Mouse (Mus musculus) stomach, embryonic 14.5 days (tissue): ENCODE results near the gene Olfr201. TPM values are rescaled to one million over a fixed set of nuclear protein-coding genes. Genes with fewer than 3 reads are reported as not detected.
"Not testable (repeated sequence)": the region's sequence is repeated elsewhere in the genome, so short reads cannot be mapped to it uniquely, and the experiment has no call there.

Experiments
- ATAC-seq: fragments of 200-750 bp; cut with Nextera tagmentation; 2 replicates; pipeline ENCODE4 v1.8.0; 2017; ENCODE audit warnings: low read depth, moderate TSS enrichment; ENCODE audit not compliant: insufficient number of reproducible peaks, insufficient read depth, low FRiP score
- H3K27ac ChIP-seq: fragments of 300-500 bp; sonication (generic); 2 replicates; pipeline ENCODE4 v1.5.1; 2014; ENCODE audit warnings: mild to moderate bottlenecking, low read length, moderate library complexity, mixed read lengths
- H3K27me3 ChIP-seq: fragments of 300-500 bp; sonication (generic); 2 replicates; pipeline ENCODE4 v1.6.1; 2014; ENCODE audit warnings: low read length, control low read depth, mixed read lengths; ENCODE audit not compliant: control insufficient read depth, insufficient read depth
- H3K36me3 ChIP-seq: fragments of 300-500 bp; sonication (generic); 2 replicates; pipeline ENCODE4 v1.6.1; 2014; ENCODE audit warnings: mild to moderate bottlenecking, control low read depth, low read length, moderate library complexity, mixed read lengths; ENCODE audit not compliant: control insufficient read depth, insufficient read depth
- H3K4me1 ChIP-seq: fragments of 300-500 bp; sonication (generic); 2 replicates; pipeline ENCODE4 v1.6.1; 2014; ENCODE audit warnings: low read length, control low read depth, mixed read lengths; ENCODE audit not compliant: control insufficient read depth, insufficient read depth
- H3K4me2 ChIP-seq: fragments of 300-500 bp; sonication (generic); replicated peaks from 2 replicates; pipeline ENCODE4 v1.6.1; 2014; ENCODE audit warnings: low read depth, low read length, control low read depth
- H3K4me3 ChIP-seq: fragments of 300-500 bp; sonication (generic); 2 replicates; pipeline ENCODE4 v1.5.1; 2014; ENCODE audit warnings: low read depth, low read length, control low read depth
- H3K9ac ChIP-seq: fragments of 300-500 bp; sonication (generic); replicated peaks from 2 replicates; pipeline ENCODE4 v1.6.1; 2014; ENCODE audit warnings: low read depth, mild to moderate bottlenecking, control low read depth, low read length, moderate library complexity, mixed read lengths
- H3K9me3 ChIP-seq: fragments of 300-500 bp; sonication (generic); 2 replicates; pipeline ENCODE4 v1.6.1; 2016; ENCODE audit warnings: low read depth, low read length, control low read depth; ENCODE audit not compliant: control insufficient read depth
- WGBS: fragments of 180-500 bp; shearing (Covaris S2); extraction: QIAGEN DNeasy Blood & Tissue Kit; methylation state at CpG from one replicate; pipeline ENCODE4 v1.1.7; 2014; 5-methylcytosine and 5-hydroxymethylcytosine counted together
- polyA plus RNA-seq: library from polyadenylated mRNA; unstranded; fragments of >200 nt; fragmentation: Nextera tagmentation; extraction: Ambion mirVana; gene quantifications from 2 replicates; pipeline ENCODE4 v1.2.1, GENCODE M21; 2014

The Olfr201 gene
- not detected in 2 replicates for polyA plus RNA-seq

DNA sequence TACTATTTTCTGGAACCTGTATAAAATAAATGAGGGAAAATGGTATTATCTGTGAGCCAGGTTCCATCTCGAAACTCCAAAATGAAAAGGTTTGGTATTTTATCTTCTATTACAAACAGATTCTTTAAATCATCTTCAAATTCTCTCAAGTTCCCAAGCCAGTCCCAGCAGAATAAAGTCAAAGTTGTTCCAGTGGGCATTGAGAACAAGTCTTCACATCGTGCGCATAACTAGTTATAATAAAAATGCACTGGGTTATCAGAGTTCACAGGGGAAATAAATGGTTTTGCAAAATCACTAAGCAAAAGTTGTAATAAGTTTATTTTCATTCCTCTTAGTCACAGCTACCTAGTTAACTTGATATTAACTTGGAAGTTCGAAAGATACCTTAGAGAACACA, at the start of gene Olfr201:
Olfr201 (minus strand) TSS at position 101 of the 400 bp plus-strand sequence.
- H3K4me2 ChIP-seq, H3K27me3 ChIP-seq, H3K9ac ChIP-seq, H3K4me1 ChIP-seq, H3K36me3 ChIP-seq, ATAC-seq, H3K9me3 ChIP-seq, H3K27ac ChIP-seq, H3K4me3 ChIP-seq: not testable (repeated sequence)
- WGBS: 84% methylated on average over 4 of the region's 4 CpGs

DNA sequence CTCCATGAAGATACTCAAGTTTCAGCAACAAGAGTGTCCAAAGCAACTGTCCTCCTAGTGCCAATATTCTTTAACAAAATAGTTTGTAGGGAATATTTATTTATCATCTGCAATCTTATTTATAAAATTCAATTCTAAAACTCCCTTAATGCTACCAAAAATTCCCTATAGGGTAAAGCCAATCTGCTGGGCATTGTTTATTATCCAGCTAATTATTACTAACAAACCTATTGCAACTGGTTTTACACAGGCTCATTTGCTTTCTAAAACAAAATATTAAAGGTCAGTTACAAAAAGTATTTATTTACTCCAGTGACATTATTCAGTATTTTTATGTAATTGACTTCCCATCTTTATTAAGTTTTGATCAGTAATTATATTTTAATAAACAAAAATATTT, 45.7 kb upstream of the Olfr201 start, which contains the start of gene Olfr204:
Olfr204 (minus strand) TSS at position 101 of the 400 bp plus-strand sequence.
- H3K36me3 ChIP-seq: no peaks in the 10 kb centered on the region
- H3K27me3 ChIP-seq: no peaks in the 10 kb centered on the region
- H3K9me3 ChIP-seq: no peaks in the 10 kb centered on the region
- H3K9ac ChIP-seq: no peak within 1 kb of the TSS
- no peaks in the 10 kb centered on the region for H3K4me1 ChIP-seq
- no peak for ATAC-seq
- no peak within 1 kb of the TSS for H3K4me3 ChIP-seq
- no peak within 1 kb of the TSS for H3K4me2 ChIP-seq
- no peak within 1 kb of the TSS for H3K27ac ChIP-seq

DNA sequence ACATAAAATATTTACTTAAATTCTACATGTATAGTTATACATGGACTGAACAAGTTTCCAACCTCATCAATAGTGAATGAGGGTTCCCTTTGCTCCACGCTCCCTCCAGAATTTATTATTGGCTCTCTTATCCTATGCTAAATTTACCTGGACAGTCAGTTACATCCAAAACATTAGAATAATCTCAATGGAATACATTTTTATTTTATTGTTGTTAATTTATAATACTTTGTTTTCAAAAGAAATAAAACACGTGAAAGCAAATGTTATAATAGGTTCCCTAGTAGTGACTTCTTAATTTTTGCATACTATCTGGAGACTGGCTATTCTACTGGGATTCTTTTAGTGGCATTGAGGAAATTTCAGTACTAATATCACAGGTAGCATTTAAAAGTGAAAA, 26.1 kb upstream of the Olfr201 start, which contains the start of gene Olfr203:
Olfr203 (plus strand) TSS at position 301 of the 400 bp plus-strand sequence.
- no peaks in the 10 kb centered on the region for H3K9me3 ChIP-seq
- H3K4me3 ChIP-seq: no peak within 1 kb of the TSS
- no peaks in the 10 kb centered on the region for H3K36me3 ChIP-seq
- H3K27ac ChIP-seq: no peak within 1 kb of the TSS
- no peaks in the 10 kb centered on the region for H3K4me1 ChIP-seq
- 82% methylated on average over 2 of the region's 2 CpGs for WGBS
- H3K9ac ChIP-seq: no peak within 1 kb of the TSS
- ATAC-seq: no peak
- no peaks in the 10 kb centered on the region for H3K27me3 ChIP-seq
- H3K4me2 ChIP-seq: no peak within 1 kb of the TSS

DNA sequence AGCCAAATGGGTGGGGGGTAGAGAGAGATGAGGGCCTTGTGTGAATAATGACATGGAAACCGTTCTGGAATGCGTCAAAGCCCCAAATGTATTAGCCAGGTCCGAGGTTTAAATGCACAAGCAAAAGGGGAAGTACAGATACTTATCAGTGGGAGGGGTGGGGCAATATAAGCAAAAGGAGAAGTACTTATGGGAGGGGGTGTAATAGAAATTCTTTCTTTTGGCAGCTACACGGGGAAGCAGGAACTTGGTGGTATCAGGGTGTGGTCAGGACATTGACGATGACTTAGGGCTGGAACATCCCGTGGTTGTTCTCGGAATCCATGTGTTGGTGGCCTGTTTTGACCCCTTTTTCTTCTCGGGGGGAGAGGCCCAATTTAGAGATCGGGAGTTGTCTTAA, 15.1 kb upstream of the Olfr201 start:
- H3K27ac ChIP-seq, ATAC-seq, H3K36me3 ChIP-seq, H3K4me3 ChIP-seq, H3K27me3 ChIP-seq, H3K9ac ChIP-seq, H3K9me3 ChIP-seq, H3K4me1 ChIP-seq, H3K4me2 ChIP-seq: not testable (repeated sequence)
- 72% methylated on average over 9 of the region's 9 CpGs for WGBS

DNA sequence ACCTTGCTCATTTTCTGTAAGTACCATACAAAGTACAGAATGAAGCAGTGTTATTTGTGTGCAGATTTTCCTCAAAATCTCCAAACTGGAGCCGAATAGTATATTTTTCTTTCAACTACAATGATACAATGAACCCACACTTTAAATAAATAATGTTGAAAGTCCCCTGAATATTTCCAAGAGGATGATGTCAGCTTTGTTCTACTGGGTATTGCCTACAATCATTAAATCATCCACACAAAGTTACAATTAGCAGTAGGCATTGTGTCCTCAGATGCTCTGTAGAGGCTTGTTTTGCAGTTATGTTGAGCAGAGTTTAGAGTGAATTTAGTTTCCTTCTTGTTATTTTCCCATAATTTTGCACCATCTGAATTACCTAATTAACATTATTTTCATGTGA, 14.3 kb upstream of the Olfr201 start, which contains the start of gene Olfr202:
Olfr202 (minus strand) TSS at position 101 of the 400 bp plus-strand sequence.
- no peak within 1 kb of the TSS for H3K27ac ChIP-seq
- H3K9me3 ChIP-seq: no peaks in the 10 kb centered on the region
- no peaks in the 10 kb centered on the region for H3K27me3 ChIP-seq
- H3K4me1 ChIP-seq: no peaks in the 10 kb centered on the region
- WGBS: 94% methylated on average over 1 of the region's 1 CpGs
- H3K9ac ChIP-seq: no peak within 1 kb of the TSS
- no peak for ATAC-seq
- no peak within 1 kb of the TSS for H3K4me3 ChIP-seq
- no peaks in the 10 kb centered on the region for H3K36me3 ChIP-seq
- no peak within 1 kb of the TSS for H3K4me2 ChIP-seq

DNA sequence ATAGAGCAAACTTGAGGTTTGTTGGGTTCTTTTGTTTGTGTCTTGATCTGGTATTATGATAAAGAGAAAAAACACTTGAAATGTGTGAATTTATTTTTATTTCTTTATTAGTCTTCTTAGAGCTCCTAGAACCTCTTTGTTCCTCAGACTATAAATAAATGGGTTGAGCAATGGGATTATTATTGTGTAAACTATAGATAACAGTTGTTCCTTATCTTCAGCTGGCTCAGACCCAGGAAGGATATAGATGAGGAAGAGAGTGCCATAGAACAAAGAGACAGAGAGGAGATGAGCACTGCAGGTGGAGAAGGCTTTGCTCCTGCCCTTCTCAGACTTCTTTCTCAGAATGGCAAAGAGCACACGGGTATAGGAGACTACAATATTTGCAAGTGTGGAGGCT, 11.0 kb upstream of the Olfr201 start:
- ATAC-seq: no peak
- no peak overlapping the region for H3K27ac ChIP-seq
- no peaks in the 10 kb centered on the region for H3K4me1 ChIP-seq
- H3K4me2 ChIP-seq: no peak overlapping the region
- no peaks in the 10 kb centered on the region for H3K9me3 ChIP-seq
- 63% methylated on average over 1 of the region's 1 CpGs for WGBS
- H3K27me3 ChIP-seq: no peaks in the 10 kb centered on the region
- H3K36me3 ChIP-seq: no peaks in the 10 kb centered on the region
- H3K4me3 ChIP-seq: no peak overlapping the region
- no peak overlapping the region for H3K9ac ChIP-seq

DNA sequence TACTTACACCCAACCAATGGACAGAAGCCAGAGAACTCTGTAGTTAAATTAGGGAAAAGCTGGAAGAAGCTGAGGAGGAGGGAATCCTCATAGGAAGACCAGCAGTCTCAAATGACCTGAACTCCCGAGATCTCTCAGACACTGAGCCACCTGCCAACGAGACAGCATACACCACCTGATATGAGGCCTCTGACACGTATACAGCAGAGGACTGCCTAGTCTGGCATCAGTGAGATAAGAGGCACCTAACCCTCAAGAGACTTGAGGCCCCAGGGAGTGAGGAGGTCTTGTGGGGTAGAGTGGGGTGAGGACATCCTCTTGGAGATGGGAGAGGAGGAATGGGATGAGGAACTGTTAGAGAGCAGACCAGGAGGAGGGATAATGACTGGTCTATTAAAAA, 8.1 kb upstream of the Olfr201 start:
- Histone ChIP-seq H3K9ac (no peak overlapping the region), H3K4me3 (no peak overlapping the region), H3K4me2 (no peak overlapping the region), H3K9me3 (no peaks in the 10 kb centered on the region), H3K27ac (no peak overlapping the region), H3K4me1 (no peaks in the 10 kb centered on the region), H3K36me3 (no peaks in the 10 kb centered on the region), H3K27me3 (no peaks in the 10 kb centered on the region)
- no peak for ATAC-seq
- WGBS: 72% methylated on average over 3 of the region's 3 CpGs

DNA sequence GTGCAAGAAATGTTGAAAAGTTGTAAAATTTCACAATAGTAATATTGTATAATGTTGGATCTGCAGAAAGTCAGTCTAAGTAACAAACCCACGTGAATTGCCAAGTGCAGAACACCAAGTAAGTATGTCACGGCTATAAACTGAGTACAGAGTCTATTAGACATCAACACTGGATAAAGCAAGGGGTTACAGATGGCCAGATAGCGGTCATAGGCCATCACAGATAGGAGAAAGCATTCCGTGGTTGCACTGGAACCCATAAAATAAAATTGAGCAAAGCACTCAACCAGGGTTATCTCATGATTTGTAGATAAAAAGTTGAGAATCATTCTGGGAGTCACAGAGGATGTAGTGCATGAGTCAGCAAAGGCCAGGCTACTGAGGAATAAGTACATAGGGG, 3.3 kb downstream of the Olfr201 start:
- 68% methylated on average over 4 of the region's 4 CpGs for WGBS
- not testable (repeated sequence) for H3K9ac ChIP-seq, ATAC-seq, H3K9me3 ChIP-seq, H3K27ac ChIP-seq, H3K4me2 ChIP-seq, H3K36me3 ChIP-seq, H3K4me1 ChIP-seq, H3K4me3 ChIP-seq, H3K27me3 ChIP-seq

DNA sequence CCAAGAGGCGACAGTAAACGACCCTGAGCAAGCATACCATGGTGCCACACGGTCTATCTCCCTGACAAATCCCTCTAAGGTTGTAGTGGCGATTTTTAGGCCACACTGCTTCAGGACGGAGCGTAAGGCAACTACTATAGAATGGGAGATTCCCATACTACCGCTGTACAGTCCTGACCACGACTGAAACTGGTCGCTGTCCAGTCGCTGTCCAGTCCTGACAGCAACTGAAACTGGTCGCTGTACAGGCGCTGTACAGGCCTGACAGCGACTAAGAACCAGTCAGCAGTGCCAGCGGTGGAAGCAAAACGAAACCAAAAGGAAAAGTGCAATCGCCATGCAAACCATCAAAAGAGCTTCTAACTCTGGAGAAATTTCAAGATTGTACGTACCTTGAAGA, 22.7 kb downstream of the Olfr201 start:
- WGBS: 83% methylated on average over 17 of the region's 17 CpGs
- ATAC-seq: no peak
- no peaks in the 10 kb centered on the region for H3K4me1 ChIP-seq

More for the DNA sequence above, 22.7 kb downstream of the Olfr201 start:
- Histone ChIP-seq H3K27ac (no peak overlapping the region), H3K27me3 (no peaks in the 10 kb centered on the region), H3K4me3 (no peak overlapping the region), H3K36me3 (no peaks in the 10 kb centered on the region), H3K9ac (no peak overlapping the region), H3K9me3 (no peaks in the 10 kb centered on the region), H3K4me2 (no peak overlapping the region)
